Mouse (Mus musculus) erythroblast, adult 5-6 weeks (primary cell): Measurements from ENCODE around the gene Clasp1. TPM values are rescaled to one million over a fixed set of nuclear protein-coding genes. Genes with fewer than 3 reads are reported as not detected.

Experiments used
- ATAC-seq: replicated peaks from 2 replicates; pipeline ENCODE4 v1.8.0; 2016; ENCODE audit warnings: moderate number of reproducible peaks, mild to moderate bottlenecking, moderate TSS enrichment, inconsistent platforms; ENCODE audit not compliant: poor library complexity, low FRiP score, severe bottlenecking
- total RNA-seq, 2 experiments: library from RNA; stranded (forward) in 1 of 2; stranded (reverse) in 1 of 2; fragments of 150-400 nt in 1 of 2; fragments of 200-764, 138-1000 nt in 1 of 2; gene quantifications; 2 replicates each; pipeline versions ENCODE4 v1.2.3 to v1.2.4; 2015 to 2017; ENCODE audit warnings: low replicate concordance in 2 of 2

The Clasp1 gene
- total RNA-seq, 2 experiments from 2014 or later: 11.4 to 24.6 TPM

GRCm38 (mm10) chr1:118482285-118483019 lies 93.6 kb downstream of the Clasp1 start:
- no peak for ATAC-seq

GRCm38 (mm10) chr1:118483504-118484096 lies 94.7 kb downstream of the Clasp1 start:
- ATAC-seq: no peak

DNA sequence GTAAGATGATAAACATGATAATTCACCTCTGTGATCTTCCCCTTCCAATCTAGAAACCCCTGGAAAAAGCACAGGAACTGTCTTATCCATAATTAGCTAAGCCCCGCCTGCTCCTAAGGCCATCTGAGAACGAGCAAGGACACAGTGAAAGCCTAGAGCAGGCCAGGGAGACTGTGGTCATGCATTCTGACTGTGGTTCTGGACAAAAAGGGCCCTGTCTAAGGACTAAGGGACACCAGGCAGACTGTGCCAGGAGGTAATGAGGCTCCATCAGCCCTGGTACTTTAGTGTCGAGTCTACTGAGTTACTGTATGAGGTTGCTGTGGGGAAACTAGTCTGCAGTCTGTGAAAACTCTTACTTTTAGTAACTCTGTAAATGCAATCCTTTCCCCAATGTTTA lies 96.7 kb downstream of the Clasp1 start:
- no peak for ATAC-seq

- ATAC-seq: no peak
These were observed 97.2 kb downstream of the Clasp1 start for GRCm38 (mm10) chr1:118486021-118486420.

DNA sequence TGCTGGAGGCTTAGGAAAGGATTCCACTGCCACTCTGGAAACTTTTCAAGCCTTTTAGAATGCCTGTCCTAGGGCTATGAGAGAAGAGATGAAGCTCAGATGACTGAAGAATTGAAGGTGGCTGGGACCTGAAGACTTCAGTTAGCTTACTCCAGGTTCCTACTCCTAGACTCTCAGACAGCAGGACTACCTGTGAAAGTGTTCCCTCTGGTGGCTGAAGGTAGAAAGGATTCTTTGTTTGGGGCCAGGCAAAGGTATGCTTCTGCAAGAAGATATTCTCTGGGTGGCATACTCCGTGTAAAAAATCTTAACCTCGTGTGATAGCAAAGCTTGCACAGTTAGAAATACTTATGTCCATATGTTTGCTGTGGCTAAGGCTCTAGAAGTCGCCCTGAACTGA lies 104.0 kb downstream of the Clasp1 start:
- ATAC-seq: 0 out of 2 replicates have a peak, but pooled peaks have one; percentile 31

DNA sequence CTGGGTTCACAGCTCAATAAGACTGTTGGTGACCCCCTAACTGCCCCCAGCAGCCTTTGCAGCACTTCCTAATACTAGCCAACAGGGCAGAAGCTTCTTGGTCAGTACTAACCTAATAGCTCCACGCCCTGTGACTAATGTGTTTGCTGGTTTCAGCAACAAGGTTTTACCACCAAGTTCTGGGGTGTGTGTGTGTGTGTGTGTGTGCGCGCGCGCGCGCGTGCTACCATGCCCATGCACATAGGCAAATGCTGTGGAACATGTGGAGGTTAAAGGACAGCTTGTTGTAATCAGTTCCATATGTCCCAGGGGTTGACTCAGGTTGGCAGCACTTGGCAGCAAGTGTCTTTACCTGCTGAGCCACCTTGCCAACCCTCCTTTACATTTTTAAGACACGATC lies 105.7 kb downstream of the Clasp1 start:
- no peak for ATAC-seq

- peak; percentile 95 for ATAC-seq
These were observed 109.5 kb downstream of the Clasp1 start for GRCm38 (mm10) chr1:118498311-118498710.

DNA sequence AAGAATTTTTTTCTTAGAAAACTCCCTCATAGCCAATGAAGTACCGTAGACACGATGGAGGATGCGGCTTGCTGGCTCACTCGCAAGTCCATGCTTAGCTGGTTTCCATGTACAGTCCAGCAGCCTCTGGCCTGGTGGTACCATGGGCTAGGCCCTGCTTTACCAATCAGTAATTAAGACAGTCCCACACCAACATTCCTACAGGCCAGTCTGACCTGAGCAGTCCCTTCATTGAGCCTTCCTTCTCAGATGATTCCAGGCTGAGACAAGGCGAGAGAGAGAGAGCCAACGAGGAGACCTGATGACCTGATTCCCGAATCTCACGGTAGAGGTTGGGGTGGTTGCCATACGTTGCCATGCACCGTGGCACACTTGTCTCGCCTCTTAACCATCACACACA lies 111.7 kb downstream of the Clasp1 start:
- ATAC-seq: no peak

- no peak for ATAC-seq
These were observed 112.8 kb downstream of the Clasp1 start for GRCm38 (mm10) chr1:118501691-118502090.

- no peak for ATAC-seq
These were observed 116.9 kb downstream of the Clasp1 start for GRCm38 (mm10) chr1:118505746-118506145.

GRCm38 (mm10) chr1:118510996-118511395 lies 122.1 kb downstream of the Clasp1 start:
- ATAC-seq: no peak

DNA sequence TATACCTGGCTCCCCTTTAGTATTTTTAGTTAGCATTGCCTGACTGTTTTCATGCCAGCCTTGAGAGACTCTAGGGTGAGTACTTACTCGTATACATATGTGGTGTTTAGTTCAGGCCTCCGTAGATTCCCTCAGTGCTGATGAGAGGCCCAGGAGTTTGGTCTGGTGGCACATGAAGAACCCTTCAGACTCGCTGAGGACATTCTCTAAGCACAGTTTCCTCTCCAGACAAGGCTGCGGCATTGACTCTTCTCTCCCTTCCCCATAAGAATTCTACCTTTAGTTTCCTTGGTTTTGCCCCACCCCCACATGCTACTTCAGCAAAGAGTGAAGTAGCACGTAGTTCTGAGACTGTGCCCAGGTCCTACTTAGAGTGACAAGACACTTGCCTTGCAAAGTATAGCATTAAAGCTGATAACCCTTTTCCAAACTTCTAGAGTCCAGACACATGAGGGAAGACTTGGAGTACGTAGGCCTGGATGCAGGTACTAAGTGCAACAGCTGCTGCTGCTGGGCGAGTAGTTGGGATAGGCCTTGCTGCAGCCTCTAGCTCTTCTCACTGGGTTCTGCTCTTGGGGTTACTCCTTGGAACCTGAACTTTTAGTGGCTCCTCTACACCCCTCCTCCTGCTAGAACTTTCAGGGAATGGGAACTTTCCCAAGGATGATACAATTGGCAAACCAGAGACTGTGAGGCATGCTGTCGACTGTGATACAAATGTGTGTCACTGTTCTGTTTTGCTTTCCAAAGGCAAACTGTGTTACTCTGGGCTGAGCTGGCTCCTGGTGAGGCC lies 123.1 kb downstream of the Clasp1 start:
- no peak for ATAC-seq

DNA sequence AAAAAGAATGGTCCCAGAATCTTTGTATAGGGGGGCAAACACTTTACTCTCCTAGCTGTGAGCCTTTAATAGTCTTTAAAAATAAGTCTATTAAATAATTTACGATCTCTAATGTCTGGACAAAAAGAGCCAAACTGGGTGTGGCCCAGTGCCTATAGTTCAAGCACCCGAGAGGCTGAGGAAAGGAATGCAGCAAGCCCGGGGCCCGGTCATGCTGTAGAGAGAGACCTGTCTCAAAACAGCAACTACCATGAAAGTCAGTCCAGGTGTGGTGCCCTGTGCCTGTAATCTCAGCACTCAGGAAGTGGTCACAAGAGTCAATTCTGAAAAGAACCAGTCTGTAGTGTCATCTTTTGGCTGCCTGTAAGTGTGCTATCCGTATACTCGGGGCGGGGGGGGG lies 127.4 kb downstream of the Clasp1 start:
- no peak for ATAC-seq

DNA sequence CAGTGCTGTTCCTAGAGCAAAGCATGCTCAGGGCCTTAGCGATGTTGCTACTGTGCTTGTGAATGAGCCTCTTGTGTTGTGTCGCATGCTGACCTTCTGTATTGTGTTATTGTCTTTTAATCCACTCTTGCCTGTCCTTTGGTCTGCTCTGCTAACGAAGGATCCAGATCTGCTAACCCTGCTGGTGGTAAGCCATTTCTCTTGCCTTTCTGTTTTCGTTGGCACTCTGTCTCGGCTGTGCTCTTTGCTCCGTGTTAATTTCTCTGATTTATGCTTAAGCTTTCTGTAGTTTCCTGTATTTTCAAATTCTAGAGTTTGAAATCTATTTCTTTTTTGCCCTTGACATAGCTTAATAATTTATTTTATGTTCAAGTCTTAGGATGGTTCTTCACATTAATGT lies 134.3 kb downstream of the Clasp1 start:
- no peak for ATAC-seq

DNA sequence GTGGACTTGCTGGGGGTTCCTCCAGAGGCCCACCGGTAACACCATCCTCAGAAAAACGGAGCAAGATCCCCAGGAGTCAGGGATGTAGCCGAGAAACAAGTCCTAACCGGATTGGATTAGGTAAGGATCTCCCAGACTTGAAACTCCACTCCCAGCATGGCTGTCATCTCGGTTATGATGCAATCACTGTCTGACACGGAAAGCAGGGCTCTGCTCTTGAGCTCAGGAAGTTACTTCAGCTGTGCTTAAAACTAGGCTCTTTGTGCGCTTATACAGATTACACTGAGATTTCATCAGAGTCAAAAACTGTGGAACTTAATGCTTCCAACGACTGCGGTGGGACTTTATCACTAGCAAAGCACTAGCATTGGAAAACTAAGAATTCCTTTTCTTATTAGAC lies 136.5 kb downstream of the Clasp1 start:
- no peak for ATAC-seq

- ATAC-seq: no peak
These were observed 140.4 kb downstream of the Clasp1 start for GRCm38 (mm10) chr1:118529213-118529612.

DNA sequence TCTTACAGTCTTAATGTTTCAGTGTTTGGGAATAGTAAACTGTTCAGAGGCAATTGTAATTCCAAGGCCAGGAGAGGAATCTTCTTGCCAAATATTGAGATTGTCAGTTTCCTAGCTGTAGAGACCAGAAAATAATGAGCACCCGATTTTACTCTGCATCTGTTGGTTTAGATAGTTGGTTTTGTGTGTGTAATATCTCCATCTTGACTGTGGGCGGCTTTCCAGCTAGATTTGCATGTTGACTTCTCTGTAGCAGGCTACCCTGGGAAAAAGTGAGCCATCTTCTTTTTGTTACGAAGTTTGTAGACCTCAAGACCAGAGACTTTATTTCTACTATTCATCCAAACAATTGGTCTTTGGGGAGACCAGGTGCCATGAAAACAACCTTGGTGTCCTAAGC lies 142.4 kb downstream of the Clasp1 start:
- no peak for ATAC-seq

- ATAC-seq: no peak
These were observed 147.2 kb downstream of the Clasp1 start for GRCm38 (mm10) chr1:118536021-118536420.

DNA sequence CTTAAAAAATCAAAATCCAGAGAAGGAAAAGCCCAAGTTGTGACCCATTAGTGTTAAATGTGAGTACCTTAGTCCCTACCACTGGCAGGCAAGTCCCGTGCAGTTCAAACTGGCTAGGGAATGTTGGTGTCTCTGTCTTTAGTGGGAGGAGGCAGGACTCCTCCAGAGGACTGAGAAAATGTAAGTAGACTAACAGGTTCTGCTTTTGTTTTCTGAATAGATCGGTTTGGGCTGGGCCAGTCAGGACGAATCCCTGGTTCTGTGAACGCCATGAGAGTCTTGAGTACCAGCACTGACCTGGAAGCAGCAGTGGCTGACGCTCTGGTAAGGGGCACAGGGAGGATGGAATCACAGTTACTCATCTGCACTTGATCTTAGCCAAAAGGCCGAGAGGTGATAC lies 150.2 kb downstream of the Clasp1 start:
- no peak for ATAC-seq

DNA sequence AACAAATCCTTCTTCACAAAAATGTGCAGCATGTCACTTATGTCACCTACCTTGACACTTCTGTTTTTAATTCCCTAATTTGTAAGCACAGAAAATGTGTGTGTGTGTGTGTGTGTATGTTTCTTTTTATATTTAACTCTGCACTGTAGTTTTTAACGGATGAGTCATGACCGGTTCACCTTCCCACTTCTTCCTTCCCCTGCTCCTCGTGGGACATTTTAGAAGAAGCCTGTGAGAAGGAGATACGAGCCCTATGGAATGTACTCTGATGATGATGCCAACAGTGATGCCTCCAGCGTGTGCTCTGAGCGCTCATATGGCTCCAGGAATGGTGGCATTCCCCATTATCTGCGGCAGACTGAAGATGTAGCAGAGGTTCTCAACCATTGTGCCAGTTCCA lies 154.0 kb downstream of the Clasp1 start:
- ATAC-seq: no peak

- ATAC-seq: no peak
These were observed 159.9 kb downstream of the Clasp1 start for GRCm38 (mm10) chr1:118548769-118549168.
